Mouse (Mus musculus) kidney, adult 2 months (tissue): ENCODE results near the gene Nfib.

ENCODE experiments used
- CTCF ChIP-seq: fragments of 200-500 bp; conservative IDR thresholded peaks from 2 replicates; pipeline ENCODE4 v1.5.1; 2011; ENCODE audit warnings: low read depth, mild to moderate bottlenecking, control low read depth, low read length, moderate library complexity, mixed read lengths; ENCODE audit not compliant: insufficient read depth, insufficient read length
- POLR2A ChIP-seq: fragments of 200-500 bp; IDR thresholded peaks from one replicate; pipeline ENCODE4 v1.6.1; 2011; ENCODE audit warnings: low read depth, low read length, control low read depth

GRCm38 (mm10) chr4:82485910-82486309 is 219.6 kb downstream of the Nfib start:
- TF ChIP-seq CTCF = no peak
- TF ChIP-seq POLR2A = no peak
